Mouse (Mus musculus): Measurements from ENCODE around the gene Lmx1b. TPM values are rescaled to one million over a fixed set of nuclear protein-coding genes. Genes with fewer than 3 reads are reported as not detected.
A peak's percentile ranks its signal among the peaks of the same experiment; 100 is the strongest.

Gene Lmx1b
- polyA plus RNA-seq, 1 experiment from 2014 or later = 3.3 TPM

DNA sequence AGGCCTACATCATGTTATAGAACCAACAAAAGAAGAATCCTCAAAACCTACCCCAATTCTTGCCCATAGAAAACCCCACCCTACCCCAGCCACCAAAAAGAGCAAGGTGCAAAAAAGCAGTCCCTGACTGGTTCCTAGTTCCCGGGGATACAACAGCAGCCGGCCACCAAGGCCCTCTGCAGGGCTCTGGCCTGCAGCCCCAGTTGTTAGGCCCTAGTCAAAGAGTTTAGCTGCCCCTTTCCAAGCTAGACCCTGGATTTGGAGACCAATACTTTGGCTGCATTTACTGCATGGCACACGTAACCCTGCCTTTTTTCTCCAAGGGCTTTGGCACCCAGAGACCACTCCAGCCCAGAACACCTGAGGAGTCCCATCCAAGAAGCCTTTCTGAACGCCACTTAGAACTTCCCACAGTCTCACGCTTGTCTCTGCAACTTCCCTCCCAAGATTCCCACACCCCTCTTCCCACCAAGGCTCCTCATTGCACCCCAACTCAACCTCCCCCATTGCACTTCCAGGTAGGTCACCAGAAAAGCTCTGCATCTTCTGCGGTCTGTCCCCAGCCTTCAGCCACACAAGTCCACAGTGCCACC is 2.1 kb downstream of the Lmx1b start:
- Histone ChIP-seq H3K36me3 (ENCODE audit: control insufficient read depth, insufficient read depth, low read length) (no peaks in the 10 kb centered on the region), H3K4me3 (ENCODE audit: low read length) (peak overlapping the region; percentile 46), H3K9ac (ENCODE audit: low read depth, low read length) (peak overlapping the region; percentile 41; the same call in 1 of the 2 replicates), H3K4me1 (ENCODE audit: control insufficient read depth, insufficient read depth, low read depth, low read length) (peaks cover 10% of the 10 kb centered on the region), H3K9me3 (ENCODE audit: control insufficient read depth, low read length) (no peaks in the 10 kb centered on the region), H3K4me2 (ENCODE audit: low read length) (peak overlapping the region; percentile 31), H3K27ac (ENCODE audit: low read depth, low read length) (peak overlapping the region; percentile 20; the same call in 1 of the 2 replicates), H3K27me3 (replicated peaks; ENCODE audit: control insufficient read depth, insufficient read depth, low read length) (peaks cover 58% of the 10 kb centered on the region)
- ATAC-seq = no peak
- WGBS = 29% methylated on average over 6 of the region's 6 CpGs

DNA sequence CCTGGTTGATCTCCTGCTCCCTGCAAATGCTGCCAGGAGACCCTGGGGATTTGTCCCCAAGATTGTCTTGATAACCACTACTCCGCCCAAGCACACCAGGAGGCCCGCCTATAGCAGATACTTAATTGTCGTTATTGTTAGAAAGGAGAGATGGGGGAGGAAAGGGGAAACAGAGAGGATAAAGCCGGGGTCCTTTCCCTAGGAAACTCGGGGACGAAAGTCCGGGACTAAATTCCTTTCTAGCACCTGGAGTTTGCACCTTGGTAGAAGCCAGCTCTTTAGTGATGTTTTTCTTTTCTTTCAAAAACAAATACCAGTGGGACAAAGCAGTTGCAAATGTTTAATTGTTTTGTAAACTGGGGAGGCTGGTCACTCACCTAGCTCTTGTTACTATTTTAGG is 3.0 kb downstream of the Lmx1b start:
- ATAC-seq = no peak
- no peak overlapping the region for H3K9ac ChIP-seq (ENCODE audit: low read depth, low read length)
- peak overlapping the region; percentile 31 for H3K4me2 ChIP-seq (ENCODE audit: low read length)

DNA sequence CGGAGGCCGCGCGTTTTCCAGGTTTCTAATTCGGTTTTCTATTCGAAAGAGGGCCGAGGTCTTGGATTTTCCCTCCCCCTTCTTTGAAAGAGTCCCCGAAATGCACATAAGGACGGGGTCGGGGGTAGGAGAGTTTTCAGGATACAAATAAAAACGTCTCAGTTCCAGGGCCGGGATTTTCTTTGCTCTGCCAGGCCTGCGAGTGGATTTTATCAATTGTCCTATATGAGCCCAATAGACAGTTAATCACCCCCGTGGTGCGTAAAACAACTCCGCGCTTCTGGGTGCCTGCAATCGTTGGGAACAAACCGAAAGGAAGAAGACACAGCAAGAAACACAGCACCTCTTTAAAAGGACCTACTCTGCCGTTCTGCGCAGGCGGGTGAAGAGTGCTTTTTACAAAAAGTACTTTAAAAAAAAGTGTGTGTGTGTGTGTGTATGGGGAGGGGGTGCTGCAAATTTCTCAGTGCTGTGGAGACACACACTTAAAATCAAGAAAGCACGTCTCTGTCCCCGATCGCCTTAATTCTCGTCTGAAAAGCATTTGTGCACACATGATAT is 3.6 kb downstream of the Lmx1b start:
- Histone ChIP-seq H3K4me2 (ENCODE audit: low read length) (peak overlapping the region; percentile 31), H3K9me3 (ENCODE audit: control insufficient read depth, low read length) (no peaks in the 10 kb centered on the region), H3K4me3 (ENCODE audit: low read length) (peak overlapping the region; percentile 27), H3K27ac (ENCODE audit: low read depth, low read length) (peak overlapping the region; percentile 55), H3K9ac (ENCODE audit: low read depth, low read length) (no peak overlapping the region; the same call in none of the 2 replicates), H3K4me1 (ENCODE audit: control insufficient read depth, insufficient read depth, low read depth, low read length) (peaks cover 10% of the 10 kb centered on the region), H3K36me3 (ENCODE audit: control insufficient read depth, insufficient read depth, low read length) (no peaks in the 10 kb centered on the region), H3K27me3 (replicated peaks; ENCODE audit: control insufficient read depth, insufficient read depth, low read length) (peaks cover 61% of the 10 kb centered on the region)
- WGBS = 2% methylated on average over 26 of the region's 26 CpGs
- ATAC-seq = no peak

More for the DNA sequence above, 3.0 kb downstream of the Lmx1b start:
- Histone ChIP-seq H3K4me3 (ENCODE audit: low read length) (peak overlapping the region; percentile 12), H3K27me3 (replicated peaks; ENCODE audit: control insufficient read depth, insufficient read depth, low read length) (peaks cover 63% of the 10 kb centered on the region), H3K9me3 (ENCODE audit: control insufficient read depth, low read length) (no peaks in the 10 kb centered on the region), H3K4me1 (ENCODE audit: control insufficient read depth, insufficient read depth, low read depth, low read length) (peaks cover 10% of the 10 kb centered on the region), H3K36me3 (ENCODE audit: control insufficient read depth, insufficient read depth, low read length) (no peaks in the 10 kb centered on the region), H3K27ac (ENCODE audit: low read depth, low read length) (no peak overlapping the region)
- WGBS = 2% methylated on average over 7 of the region's 7 CpGs

DNA sequence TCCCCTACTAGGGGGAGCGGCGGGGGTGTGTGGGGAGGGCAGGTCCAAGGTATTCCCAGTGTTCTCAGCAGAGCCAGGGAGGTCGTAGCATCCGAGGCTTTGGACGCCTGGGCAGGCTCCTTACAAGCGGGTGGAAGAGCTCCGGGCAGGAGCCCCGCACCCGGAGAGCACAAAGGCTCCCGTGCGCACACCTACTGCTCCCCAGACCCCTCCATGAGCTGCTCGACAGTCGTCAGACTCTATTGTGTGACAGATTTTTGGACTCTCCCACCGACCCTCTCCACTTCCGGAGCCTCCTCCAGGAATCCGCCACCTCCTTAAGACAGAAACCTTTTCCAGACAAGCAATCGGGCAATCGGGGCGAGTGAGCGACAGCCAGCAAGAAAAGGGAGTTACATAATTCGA is 4.2 kb downstream of the Lmx1b start:
- peak overlapping the region; percentile 27 for H3K4me3 ChIP-seq (ENCODE audit: low read length)
- ATAC-seq = no peak
- H3K9ac ChIP-seq (ENCODE audit: low read depth, low read length) = peak overlapping the region; percentile 43
- peaks cover 10% of the 10 kb centered on the region for H3K4me1 ChIP-seq (ENCODE audit: control insufficient read depth, insufficient read depth, low read depth, low read length)
- H3K27me3 ChIP-seq (replicated peaks; ENCODE audit: control insufficient read depth, insufficient read depth, low read length) = peaks cover 56% of the 10 kb centered on the region
- H3K4me2 ChIP-seq (ENCODE audit: low read length) = peak overlapping the region; percentile 31
- no peaks in the 10 kb centered on the region for H3K36me3 ChIP-seq (ENCODE audit: control insufficient read depth, insufficient read depth, low read length)
- under 1% methylated on average over 21 of the region's 21 CpGs for WGBS
- H3K27ac ChIP-seq (ENCODE audit: low read depth, low read length) = peak overlapping the region; percentile 55
- no peaks in the 10 kb centered on the region for H3K9me3 ChIP-seq (ENCODE audit: control insufficient read depth, low read length)

DNA sequence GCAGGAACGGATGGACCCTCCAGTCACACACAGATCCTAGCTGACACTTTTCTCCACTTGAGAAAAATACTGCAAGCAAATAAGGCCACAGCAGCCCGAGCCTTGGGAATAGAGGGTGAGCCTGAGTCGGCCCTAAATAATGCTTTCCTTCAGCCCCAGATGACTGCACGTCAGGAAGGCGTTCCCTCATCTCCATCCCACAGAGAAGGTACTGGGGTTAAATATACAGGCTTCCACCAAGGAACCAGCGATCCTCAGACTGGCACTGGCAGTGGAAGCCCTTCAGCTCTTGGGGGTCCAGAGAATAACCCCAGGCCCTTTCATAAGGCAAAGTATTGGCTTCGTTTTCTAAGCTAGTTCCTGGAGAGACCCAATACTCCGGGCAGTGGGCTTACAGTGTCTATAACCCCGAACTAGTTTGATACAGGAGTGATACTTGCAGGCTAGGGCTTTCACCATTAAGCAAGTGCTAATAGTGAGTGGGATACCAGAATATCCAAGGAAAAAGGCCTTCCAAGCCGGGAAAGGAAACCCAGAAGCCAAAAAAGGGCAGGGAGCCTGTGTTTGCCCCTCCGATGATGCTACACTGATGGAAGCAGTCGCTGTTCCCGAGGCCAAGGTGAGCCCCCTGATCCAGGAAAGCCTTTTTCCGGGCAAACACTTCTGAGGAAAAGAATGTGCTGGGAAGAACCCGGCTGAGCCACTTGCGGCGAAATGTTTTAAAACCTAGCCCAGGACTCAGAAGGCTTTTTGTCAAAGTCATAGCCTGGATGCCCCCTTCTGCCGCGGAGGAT is 4.8 kb downstream of the Lmx1b start:
- Histone ChIP-seq H3K9me3 (ENCODE audit: control insufficient read depth, low read length) (no peaks in the 10 kb centered on the region), H3K36me3 (ENCODE audit: control insufficient read depth, insufficient read depth, low read length) (no peaks in the 10 kb centered on the region), H3K27ac (ENCODE audit: low read depth, low read length) (peak overlapping the region; percentile 55; the same call in 1 of the 2 replicates), H3K27me3 (replicated peaks; ENCODE audit: control insufficient read depth, insufficient read depth, low read length) (peaks cover 53% of the 10 kb centered on the region), H3K4me1 (ENCODE audit: control insufficient read depth, insufficient read depth, low read depth, low read length) (peaks cover 6% of the 10 kb centered on the region), H3K9ac (ENCODE audit: low read depth, low read length) (peak overlapping the region; percentile 43), H3K4me3 (ENCODE audit: low read length) (peak overlapping the region; percentile 27), H3K4me2 (ENCODE audit: low read length) (peak overlapping the region; percentile 31)
- 5% methylated on average over 19 of the region's 19 CpGs for WGBS
- no peak for ATAC-seq

DNA sequence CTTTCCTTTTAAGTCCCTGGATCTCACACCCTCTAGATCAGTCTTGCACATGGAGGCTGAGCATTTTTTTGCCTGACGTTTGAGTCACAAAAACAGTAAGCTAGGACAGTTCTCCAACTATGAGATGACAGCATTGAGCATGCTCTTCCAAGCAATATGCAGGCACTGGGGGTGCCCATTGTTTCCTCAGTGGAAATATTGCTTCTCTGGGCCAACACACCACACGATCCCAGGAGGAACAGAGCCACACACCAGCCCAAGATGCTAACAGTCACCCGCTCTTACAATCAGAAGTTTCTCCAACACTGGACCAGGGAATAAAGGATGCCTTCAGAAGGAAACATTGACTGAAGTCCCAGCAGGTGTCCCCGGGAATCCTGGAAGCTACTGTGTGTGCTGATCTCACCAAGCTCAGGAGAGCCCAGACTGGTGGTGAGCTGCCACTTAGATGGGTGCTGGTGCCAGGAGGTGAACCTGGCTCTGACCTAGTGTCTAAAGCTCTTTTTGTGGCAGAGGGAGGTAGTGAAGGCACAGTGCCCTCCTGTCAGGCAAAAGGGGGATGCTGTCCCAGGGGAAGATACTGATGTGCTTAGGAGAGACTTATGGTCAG is 5.7 kb downstream of the Lmx1b start:
- no peaks in the 10 kb centered on the region for H3K36me3 ChIP-seq (ENCODE audit: control insufficient read depth, insufficient read depth, low read length)
- no peaks in the 10 kb centered on the region for H3K9me3 ChIP-seq (ENCODE audit: control insufficient read depth, low read length)
- ATAC-seq = no peak
- H3K4me1 ChIP-seq (ENCODE audit: control insufficient read depth, insufficient read depth, low read depth, low read length) = peaks cover 5% of the 10 kb centered on the region
- H3K27me3 ChIP-seq (replicated peaks; ENCODE audit: control insufficient read depth, insufficient read depth, low read length) = peaks cover 52% of the 10 kb centered on the region
- peak overlapping the region; percentile 44 for H3K4me2 ChIP-seq (ENCODE audit: low read length)
- H3K9ac ChIP-seq (ENCODE audit: low read depth, low read length) = peak overlapping the region; percentile 32; the same call in 1 of the 2 replicates
- no peak overlapping the region for H3K27ac ChIP-seq (ENCODE audit: low read depth, low read length)
- peak overlapping the region; percentile 0; the same call in 1 of the 2 replicates for H3K4me3 ChIP-seq (ENCODE audit: low read length)
- 18% methylated on average over 4 of the region's 4 CpGs for WGBS

DNA sequence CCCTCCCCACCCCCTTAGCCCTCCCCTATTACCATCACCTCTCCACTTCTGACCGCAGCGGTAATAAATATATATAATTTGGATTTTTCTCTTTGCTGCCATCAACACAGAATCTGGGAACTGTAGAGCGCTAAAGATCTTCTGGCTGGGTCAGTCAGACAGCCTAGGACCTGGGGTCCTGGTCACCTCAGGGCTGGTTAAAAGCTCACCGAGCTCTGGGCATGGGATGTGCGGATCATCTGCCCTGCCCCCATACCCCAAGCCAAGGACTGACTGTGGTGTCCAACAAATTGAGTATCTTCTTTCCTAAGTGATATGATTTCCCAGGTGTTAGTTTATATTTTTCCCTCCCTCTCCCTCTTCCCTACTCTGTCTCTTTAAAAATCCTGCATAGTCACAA is 6.4 kb downstream of the Lmx1b start:
- H3K4me3 ChIP-seq (ENCODE audit: low read length) = no peak overlapping the region
- H3K9me3 ChIP-seq (ENCODE audit: control insufficient read depth, low read length) = no peaks in the 10 kb centered on the region
- H3K27ac ChIP-seq (ENCODE audit: low read depth, low read length) = no peak overlapping the region
- H3K27me3 ChIP-seq (replicated peaks; ENCODE audit: control insufficient read depth, insufficient read depth, low read length) = peaks cover 58% of the 10 kb centered on the region
- no peaks in the 10 kb centered on the region; the same call in 1 of the 2 replicates for H3K4me1 ChIP-seq (ENCODE audit: control insufficient read depth, insufficient read depth, low read depth, low read length)
- no peak overlapping the region; the same call in 1 of the 2 replicates for H3K9ac ChIP-seq (ENCODE audit: low read depth, low read length)
- peak overlapping the region; percentile 44 for H3K4me2 ChIP-seq (ENCODE audit: low read length)
- no peak for ATAC-seq
- WGBS = 12% methylated on average over 5 of the region's 5 CpGs
- no peaks in the 10 kb centered on the region for H3K36me3 ChIP-seq (ENCODE audit: control insufficient read depth, insufficient read depth, low read length)

DNA sequence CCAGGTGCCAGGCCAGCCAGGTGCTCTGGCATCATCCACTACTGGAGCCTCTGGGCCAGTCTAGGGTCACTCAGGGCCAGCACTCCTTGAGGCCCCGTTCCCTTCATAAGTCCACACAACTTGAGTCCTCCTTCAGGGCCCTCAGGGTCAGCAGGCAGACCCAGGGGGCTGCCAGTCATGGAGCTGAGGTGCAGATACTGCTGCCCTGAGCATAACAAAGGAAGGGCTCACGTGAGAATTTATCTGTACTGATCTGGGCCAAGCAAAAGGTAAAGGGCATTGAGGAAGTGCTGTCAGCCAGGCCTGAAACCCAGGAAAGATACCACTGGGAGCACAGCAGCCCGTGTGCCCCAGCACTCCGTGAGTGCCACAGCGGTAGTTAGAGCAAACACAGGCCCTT is 7.1 kb downstream of the Lmx1b start:
- no peak overlapping the region for H3K4me3 ChIP-seq (ENCODE audit: low read length)
- WGBS = 2% methylated on average over 5 of the region's 5 CpGs
- peak overlapping the region; percentile 44 for H3K4me2 ChIP-seq (ENCODE audit: low read length)
- no peaks in the 10 kb centered on the region for H3K36me3 ChIP-seq (ENCODE audit: control insufficient read depth, insufficient read depth, low read length)
- no peaks in the 10 kb centered on the region; the same call in 1 of the 2 replicates for H3K4me1 ChIP-seq (ENCODE audit: control insufficient read depth, insufficient read depth, low read depth, low read length)
- ATAC-seq = no peak
- H3K27ac ChIP-seq (ENCODE audit: low read depth, low read length) = no peak overlapping the region; the same call in 1 of the 2 replicates
- H3K9me3 ChIP-seq (ENCODE audit: control insufficient read depth, low read length) = no peaks in the 10 kb centered on the region
- H3K9ac ChIP-seq (ENCODE audit: low read depth, low read length) = peak overlapping the region; percentile 14; the same call in 1 of the 2 replicates
- H3K27me3 ChIP-seq (replicated peaks; ENCODE audit: control insufficient read depth, insufficient read depth, low read length) = peaks cover 57% of the 10 kb centered on the region
